Mouse (Mus musculus): ENCODE measurements around the gene Trappc6a. TPM values are rescaled to one million over a fixed set of nuclear protein-coding genes. Genes with fewer than 3 reads are reported as not detected.

The Trappc6a gene
- polyA plus RNA-seq, 1 experiment, result 62.3 TPM

GRCm38 (mm10) chr7:19489525-19489924, 18.7 kb upstream of the Trappc6a start:
- H3K27me3 ChIP-seq (replicated peaks; ENCODE audit: control insufficient read depth, insufficient read depth, low read length), result no peaks in the 10 kb centered on the region
- no peak for DNase-seq
- H3K27ac ChIP-seq (ENCODE audit: insufficient read depth, low read depth, low read length), result no peak overlapping the region
- H3K4me3 ChIP-seq (ENCODE audit: insufficient read depth, low read depth, low read length), result no peak overlapping the region
- TF ChIP-seq POLR2A (IDR thresholded peaks at IDR 0.05; ENCODE audit: low read depth, low read length), result no peak
- no peak for TF ChIP-seq CTCF (conservative IDR thresholded peaks at IDR 0.05; ENCODE audit: insufficient read depth, insufficient read length, low read depth, low read length)
- H3K4me1 ChIP-seq (ENCODE audit: control insufficient read depth, insufficient read depth, low read length), result no peaks in the 10 kb centered on the region
- 26% methylated on average over 31 of the region's 31 CpGs for WGBS
- H3K36me3 ChIP-seq (ENCODE audit: control insufficient read depth, insufficient read depth, low read length), result no peaks in the 10 kb centered on the region

GRCm38 (mm10) chr7:19491731-19492130, 16.5 kb upstream of the Trappc6a start:
- no peak overlapping the region for H3K4me3 ChIP-seq (ENCODE audit: insufficient read depth, low read depth, low read length)
- TF ChIP-seq POLR2A (IDR thresholded peaks at IDR 0.05; ENCODE audit: low read depth, low read length) (no peak), CTCF (conservative IDR thresholded peaks at IDR 0.05; ENCODE audit: insufficient read depth, insufficient read length, low read depth, low read length) (0 out of 2 replicates have a peak, but pooled peaks have one; percentile 20)
- WGBS, result 5% methylated on average over 26 of the region's 26 CpGs
- H3K36me3 ChIP-seq (ENCODE audit: control insufficient read depth, insufficient read depth, low read length), result no peaks in the 10 kb centered on the region
- H3K27ac ChIP-seq (ENCODE audit: insufficient read depth, low read depth, low read length), result peak overlapping the region; percentile 84
- H3K27me3 ChIP-seq (replicated peaks; ENCODE audit: control insufficient read depth, insufficient read depth, low read length), result no peaks in the 10 kb centered on the region
- DNase-seq, result peak; percentile 91
- 0 out of 2 replicates have a peak, but pooled peaks cover 3% of the 10 kb centered on the region for H3K4me1 ChIP-seq (ENCODE audit: control insufficient read depth, insufficient read depth, low read length)

DNA sequence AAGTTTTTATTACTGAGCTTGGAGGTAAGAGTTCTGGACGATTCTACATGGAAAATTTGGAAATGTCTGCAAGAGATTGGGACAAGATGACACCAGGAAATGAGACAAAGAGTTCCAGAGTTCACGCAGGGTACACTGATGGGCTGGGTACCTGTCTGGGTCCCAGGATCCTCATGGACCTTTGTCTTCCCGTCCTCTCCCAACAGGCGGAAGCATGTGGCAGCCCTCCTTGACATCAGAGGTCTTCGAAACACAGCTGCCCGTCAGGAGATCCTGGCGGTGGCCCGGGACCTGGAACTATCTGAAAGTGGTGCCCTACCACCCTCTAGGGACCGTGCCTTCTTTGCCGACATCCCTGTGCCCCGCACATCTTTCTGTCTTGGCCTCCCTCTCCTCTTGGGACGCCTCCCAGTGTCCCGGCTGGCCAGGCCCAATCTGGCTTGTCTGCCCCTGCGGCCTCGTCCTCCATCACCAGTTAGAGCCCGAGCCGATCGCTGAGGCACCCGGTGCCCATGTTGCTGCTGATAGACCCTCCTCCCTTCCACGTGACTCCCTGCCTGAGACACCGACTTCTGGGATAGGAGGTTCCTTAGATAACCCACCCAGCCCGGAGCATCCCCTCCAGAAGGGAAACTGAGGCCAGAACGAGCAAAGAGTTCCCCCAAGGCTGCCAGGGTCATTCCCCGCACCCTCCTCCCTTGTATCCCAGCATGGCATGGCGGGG, 13.3 kb upstream of the Trappc6a start:
- no peaks in the 10 kb centered on the region for H3K27me3 ChIP-seq (replicated peaks; ENCODE audit: control insufficient read depth, insufficient read depth, low read length)
- WGBS, result 67% methylated on average over 25 of the region's 25 CpGs
- H3K4me3 ChIP-seq (ENCODE audit: insufficient read depth, low read depth, low read length), result no peak overlapping the region
- no peaks in the 10 kb centered on the region for H3K36me3 ChIP-seq (ENCODE audit: control insufficient read depth, insufficient read depth, low read length)
- TF ChIP-seq POLR2A (IDR thresholded peaks at IDR 0.05; ENCODE audit: low read depth, low read length) (no peak), CTCF (conservative IDR thresholded peaks at IDR 0.05; ENCODE audit: insufficient read depth, insufficient read length, low read depth, low read length) (no peak)
- peak overlapping the region; percentile 77 for H3K27ac ChIP-seq (ENCODE audit: insufficient read depth, low read depth, low read length)
- H3K4me1 ChIP-seq (ENCODE audit: control insufficient read depth, insufficient read depth, low read length), result 0 out of 2 replicates have a peak, but pooled peaks cover 6% of the 10 kb centered on the region
- DNase-seq, result peak; percentile 75

GRCm38 (mm10) chr7:19495521-19496213, 12.5 kb upstream of the Trappc6a start:
- DNase-seq, result peak; percentile 94
- H3K36me3 ChIP-seq (ENCODE audit: control insufficient read depth, insufficient read depth, low read length), result no peaks in the 10 kb centered on the region
- 0 out of 2 replicates have a peak, but pooled peaks cover 6% of the 10 kb centered on the region for H3K4me1 ChIP-seq (ENCODE audit: control insufficient read depth, insufficient read depth, low read length)
- TF ChIP-seq CTCF (conservative IDR thresholded peaks at IDR 0.05; ENCODE audit: insufficient read depth, insufficient read length, low read depth, low read length), result no peak
- no peak for TF ChIP-seq POLR2A (IDR thresholded peaks at IDR 0.05; ENCODE audit: low read depth, low read length)
- 44% methylated on average over 20 of the region's 20 CpGs for WGBS
- H3K27ac ChIP-seq (ENCODE audit: insufficient read depth, low read depth, low read length), result peak overlapping the region; percentile 77
- H3K4me3 ChIP-seq (ENCODE audit: insufficient read depth, low read depth, low read length), result no peak overlapping the region
- H3K27me3 ChIP-seq (replicated peaks; ENCODE audit: control insufficient read depth, insufficient read depth, low read length), result no peaks in the 10 kb centered on the region

- no peak for DNase-seq
- H3K36me3 ChIP-seq (ENCODE audit: control insufficient read depth, insufficient read depth, low read length), result no peaks in the 10 kb centered on the region
- no peak for TF ChIP-seq POLR2A (IDR thresholded peaks at IDR 0.05; ENCODE audit: low read depth, low read length)
- no peak for TF ChIP-seq CTCF (conservative IDR thresholded peaks at IDR 0.05; ENCODE audit: insufficient read depth, insufficient read length, low read depth, low read length)
- no peak overlapping the region for H3K4me3 ChIP-seq (ENCODE audit: insufficient read depth, low read depth, low read length)
- no peaks in the 10 kb centered on the region for H3K27me3 ChIP-seq (replicated peaks; ENCODE audit: control insufficient read depth, insufficient read depth, low read length)
- 0 out of 2 replicates have a peak, but pooled peaks cover 6% of the 10 kb centered on the region for H3K4me1 ChIP-seq (ENCODE audit: control insufficient read depth, insufficient read depth, low read length)
- 73% methylated on average over 5 of the region's 5 CpGs for WGBS
- peak overlapping the region; percentile 54 for H3K27ac ChIP-seq (ENCODE audit: insufficient read depth, low read depth, low read length)
These were observed 12.0 kb upstream of the Trappc6a start for GRCm38 (mm10) chr7:19496214-19496555.

- H3K4me3 ChIP-seq (ENCODE audit: insufficient read depth, low read depth, low read length), result no peak overlapping the region
- TF ChIP-seq POLR2A (IDR thresholded peaks at IDR 0.05; ENCODE audit: low read depth, low read length), result no peak
- no peak for TF ChIP-seq CTCF (conservative IDR thresholded peaks at IDR 0.05; ENCODE audit: insufficient read depth, insufficient read length, low read depth, low read length)
- H3K27ac ChIP-seq (ENCODE audit: insufficient read depth, low read depth, low read length), result peak overlapping the region; percentile 48; the same call in 1 of the 2 replicates
- DNase-seq, result peak; percentile 75
- 0 out of 2 replicates have a peak, but pooled peaks cover 6% of the 10 kb centered on the region for H3K4me1 ChIP-seq (ENCODE audit: control insufficient read depth, insufficient read depth, low read length)
- H3K27me3 ChIP-seq (replicated peaks; ENCODE audit: control insufficient read depth, insufficient read depth, low read length), result no peaks in the 10 kb centered on the region
- WGBS, result 45% methylated on average over 4 of the region's 4 CpGs
- H3K36me3 ChIP-seq (ENCODE audit: control insufficient read depth, insufficient read depth, low read length), result no peaks in the 10 kb centered on the region
These were observed 9.9 kb upstream of the Trappc6a start for GRCm38 (mm10) chr7:19498326-19498725.

Measured in kidney, adult 2 months (tissue).